Mouse (Mus musculus) gastrocnemius, adult 2 months (tissue): ENCODE measurements around the gene Gm44. TPM values are rescaled to one million over a fixed set of nuclear protein-coding genes. Genes with fewer than 3 reads are reported as not detected.
"Not testable (repeated sequence)": the region's sequence is repeated elsewhere in the genome, so short reads cannot be mapped to it uniquely, and the experiment has no call there.

Experiments
- DNase-seq: peaks from one replicate; pipeline ENCODE4 v3.0.0; 2022
- H3K27ac ChIP-seq: fragments of 200-600 bp; 2 replicates; pipeline ENCODE4 v1.8.1; 2022; ENCODE audit warnings: mild to moderate bottlenecking
- H3K4me3 ChIP-seq: fragments of 200-600 bp; 2 replicates; pipeline ENCODE4 v1.8.1; 2022; ENCODE audit warnings: mild to moderate bottlenecking, moderate library complexity
- CTCF ChIP-seq: fragments of 200-600 bp; IDR thresholded peaks from 2 replicates; pipeline ENCODE4 v1.8.1; 2022; ENCODE audit warnings: antibody characterized with exemption, mild to moderate bottlenecking, moderate library complexity
- intact Hi-C: fragments of 180-260 bp; cut with DNase I; formaldehyde crosslinking; loops from one replicate; pipeline ENCODE4 v1.15.1; 2025
- long read RNA-seq, 2 experiments: library from polyadenylated mRNA; stranded (forward); transcript quantifications; one replicate each; pipeline ENCODE4 v2.0.0; 2021
- total RNA-seq, 2 experiments: library from RNA; stranded (reverse); gene quantifications; 2 replicates each; pipeline ENCODE4 v1.2.3; 2021

The Gm44 gene
- total RNA-seq: not detected
- long read RNA-seq, experiment 1: 0 reads
- long read RNA-seq, experiment 2: 0 reads

- Histone ChIP-seq H3K4me3 (no peak within 1 kb of the TSS), H3K27ac (no peak within 1 kb of the TSS)
- no peak for TF ChIP-seq CTCF
- DNase-seq: no peak
- intact Hi-C loops: no loop called here
Measured at GRCm38 (mm10) chrX:90891842-90892241, at the start of gene Gm44. TSS of gene Gm44 (plus strand) at chrX:90892142.

- no peak for DNase-seq
- no peak overlapping the region for H3K4me3 ChIP-seq
- no peak overlapping the region for H3K27ac ChIP-seq
- no peak for TF ChIP-seq CTCF
- intact Hi-C loops: no loop called here
Measured at GRCm38 (mm10) chrX:90927989-90928388, 36.0 kb downstream of the Gm44 start.

- intact Hi-C loops, H3K4me3 ChIP-seq, DNase-seq, H3K27ac ChIP-seq: not testable (repeated sequence)
Measured at GRCm38 (mm10) chrX:90938211-90938610, 46.3 kb downstream of the Gm44 start.
